Mouse (Mus musculus) mesoderm, embryonic 11.5 days (tissue): Measurements from ENCODE around the gene Phkg2.

ENCODE experiments used
- DNase-seq: peaks from one replicate; pipeline ENCODE4 v3.0.0-alpha.2; 2012; ENCODE audit warnings: low read depth, low spot score

Phkg2 gene

DNA sequence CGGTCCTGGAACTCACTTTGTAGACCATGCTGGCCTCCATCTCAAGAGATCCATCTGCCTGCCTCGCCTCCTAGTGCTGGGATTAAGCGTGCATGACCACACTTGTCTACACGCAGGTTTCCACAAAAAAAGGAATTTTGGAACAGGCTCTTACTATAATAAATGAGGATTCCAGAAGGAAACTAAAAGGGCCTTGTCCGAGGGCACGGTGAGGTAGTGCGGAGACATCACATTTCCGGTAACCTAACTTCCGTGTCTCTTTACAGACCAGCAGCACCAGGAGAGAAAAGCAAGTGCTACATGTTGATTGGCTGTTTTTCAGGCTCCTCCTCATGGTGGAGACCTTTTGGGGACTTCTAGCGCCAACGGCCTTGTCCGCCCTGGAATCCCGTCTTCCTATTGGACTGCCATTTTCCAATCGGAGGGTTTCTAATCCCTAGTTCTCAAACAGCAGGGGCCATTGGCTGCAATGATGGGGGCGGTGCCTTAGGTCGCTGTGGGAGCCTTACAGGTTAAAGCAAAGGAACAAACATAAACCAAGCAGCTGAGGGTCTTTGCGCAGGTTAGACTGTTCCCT is at the start of gene Phkg2:
Phkg2 (plus strand) TSS at position 446 of the 577 bp plus-strand sequence.
- DNase-seq: peak; percentile 97

DNA sequence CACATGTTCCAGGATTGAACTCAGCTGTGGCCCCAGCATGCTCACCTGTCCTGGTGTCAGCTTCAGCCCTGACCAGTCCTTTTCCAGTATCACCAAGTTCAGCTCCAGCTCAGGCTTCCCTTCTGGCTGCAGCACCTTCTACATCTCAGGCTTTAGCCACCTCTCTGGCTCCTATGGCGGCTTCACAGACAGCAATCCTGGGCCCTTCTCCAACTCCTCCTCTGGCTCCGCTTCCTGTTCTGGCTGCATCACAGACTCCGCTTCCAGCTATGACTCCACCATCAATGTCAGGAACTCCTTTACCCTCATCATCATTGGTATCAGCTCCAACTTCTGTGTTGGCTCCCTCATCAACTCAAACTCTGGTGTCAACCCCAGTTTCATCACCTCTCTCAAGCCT is 31.5 kb upstream of the Phkg2 start:
- DNase-seq: no peak

DNA sequence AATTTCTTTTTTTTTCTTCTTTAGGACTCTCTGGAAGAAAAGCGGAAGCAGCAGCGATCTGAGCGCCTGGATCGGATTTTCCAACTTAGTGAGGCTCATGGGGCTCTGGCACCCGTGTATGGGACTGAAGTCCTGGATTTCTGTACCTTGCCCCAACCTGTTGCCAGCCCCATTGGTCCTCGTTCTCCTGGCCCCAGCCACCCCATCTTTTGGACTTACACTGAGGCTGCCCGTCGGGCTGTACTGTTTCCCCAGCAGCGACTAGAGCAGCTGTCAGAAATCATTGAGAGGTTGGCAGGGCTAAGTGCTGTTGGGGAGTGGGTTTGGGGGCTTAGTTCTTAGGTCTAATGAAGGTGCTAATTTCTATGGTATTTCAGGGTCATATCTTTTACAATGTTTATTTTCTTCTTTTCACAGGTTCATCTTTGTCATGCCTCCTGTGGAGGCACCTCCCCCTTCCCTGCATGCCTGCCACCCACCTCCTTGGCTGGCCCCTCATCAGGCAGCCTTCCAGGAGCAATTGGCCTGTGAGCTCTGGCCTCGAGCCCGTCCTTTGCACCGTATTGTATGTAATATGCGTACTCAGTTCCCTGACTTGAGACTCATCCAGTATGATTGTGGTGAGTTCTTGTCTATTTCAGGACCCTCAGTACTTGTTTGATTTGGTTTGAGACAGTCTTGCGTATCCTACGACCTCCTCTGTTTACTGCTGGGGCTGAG is 23.9 kb upstream of the Phkg2 start:
- no peak for DNase-seq

- DNase-seq: no peak
Observed at GRCm38 (mm10) chr7:127551558-127551957, 21.6 kb upstream of the Phkg2 start.

GRCm38 (mm10) chr7:127560580-127560979 is 12.6 kb upstream of the Phkg2 start:
- peak; percentile 3 for DNase-seq

DNA sequence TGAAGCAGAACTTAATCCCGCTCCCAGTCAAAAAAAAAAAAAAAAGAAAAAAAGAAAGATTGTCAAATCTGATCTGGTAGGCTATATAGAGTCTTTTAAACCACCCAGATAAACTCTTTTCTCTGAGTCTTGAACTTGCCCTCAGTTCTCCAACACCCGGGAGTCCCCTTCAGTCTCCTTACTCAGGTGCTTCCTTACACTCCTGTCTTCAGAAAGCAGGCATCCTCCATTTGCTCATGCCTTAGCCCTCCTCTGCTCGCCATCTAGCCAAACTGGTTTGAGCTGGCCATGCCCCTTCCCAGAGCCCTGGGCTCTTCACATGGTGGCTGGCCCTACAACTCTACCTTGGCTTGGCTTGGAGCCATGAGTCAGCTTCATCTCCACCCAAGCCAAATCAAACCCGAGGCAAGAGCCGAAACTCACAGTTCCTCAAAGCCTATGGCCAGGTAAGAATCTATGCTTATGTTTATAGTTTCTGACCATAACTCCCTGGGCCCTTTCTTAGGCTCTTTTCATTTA is 11.7 kb upstream of the Phkg2 start, which contains the start of gene Tmem265:
Tmem265 (plus strand) TSS at position 51 of the 519 bp plus-strand sequence.
- no peak for DNase-seq

DNA sequence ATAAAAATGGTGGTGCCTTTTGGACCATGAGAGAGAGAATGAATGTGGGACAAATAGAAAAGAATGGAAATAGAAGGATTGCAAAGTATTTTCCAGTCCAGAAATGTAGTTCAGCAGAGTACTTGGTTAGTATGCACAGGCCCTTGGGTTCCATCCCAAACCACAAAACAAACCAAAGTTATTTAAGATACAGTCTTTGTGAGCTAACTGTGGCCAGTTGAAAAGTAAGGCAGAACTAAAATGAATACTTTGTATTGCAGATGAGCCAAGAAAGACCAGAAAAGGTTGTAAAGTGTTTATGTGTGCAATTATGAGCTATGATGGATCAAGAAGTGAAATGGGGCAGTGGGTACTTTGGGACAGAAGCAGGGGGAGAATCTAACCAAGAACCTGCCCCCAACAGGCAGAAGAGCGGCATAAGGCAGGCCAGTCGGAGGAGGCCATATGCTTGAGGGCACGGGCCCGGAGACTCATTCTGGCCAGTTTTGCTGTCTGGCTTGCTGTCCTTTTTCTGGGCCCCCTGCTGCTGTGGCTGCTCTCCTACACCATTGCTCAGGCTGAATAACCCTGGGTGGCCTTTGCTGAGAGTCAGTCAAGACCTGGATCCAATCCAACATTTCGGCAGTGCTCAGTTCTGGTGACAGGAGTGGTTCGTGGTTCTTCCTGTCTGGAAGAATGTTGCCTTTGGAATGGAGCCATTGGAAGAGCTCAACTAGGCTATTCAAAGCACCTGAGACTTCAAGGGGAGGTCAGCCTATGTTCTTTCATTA is 8.6 kb upstream of the Phkg2 start:
- DNase-seq: no peak

- DNase-seq: no peak
Observed at GRCm38 (mm10) chr7:127573503-127574008, 416 bp downstream of the Phkg2 start.

DNA sequence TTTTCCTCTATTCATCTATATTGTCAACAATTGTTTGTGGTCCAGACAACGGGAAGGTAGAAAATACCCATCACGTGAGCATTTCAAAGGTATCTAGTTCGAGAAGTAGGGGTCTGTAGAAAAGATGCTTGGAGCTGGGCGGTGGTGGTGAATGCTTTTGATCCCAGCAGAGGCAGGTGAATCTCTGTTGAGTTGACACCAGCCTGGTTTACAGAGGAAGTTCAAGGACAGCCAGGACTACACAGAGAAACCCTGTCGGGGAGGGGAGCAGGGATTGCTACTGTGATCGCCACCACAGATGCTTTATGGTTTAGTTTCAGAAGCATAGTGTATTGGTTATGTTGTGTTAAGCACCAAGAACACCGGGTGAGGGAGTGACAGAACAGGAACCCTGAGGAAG is 975 bp downstream of the Phkg2 start:
- DNase-seq: no peak

GRCm38 (mm10) chr7:127583260-127583659 is 10.1 kb downstream of the Phkg2 start:
- DNase-seq: no peak

- no peak for DNase-seq
Observed at GRCm38 (mm10) chr7:127585031-127585430, 11.9 kb downstream of the Phkg2 start.

GRCm38 (mm10) chr7:127586149-127586548 is 13.0 kb downstream of the Phkg2 start:
- no peak for DNase-seq

DNA sequence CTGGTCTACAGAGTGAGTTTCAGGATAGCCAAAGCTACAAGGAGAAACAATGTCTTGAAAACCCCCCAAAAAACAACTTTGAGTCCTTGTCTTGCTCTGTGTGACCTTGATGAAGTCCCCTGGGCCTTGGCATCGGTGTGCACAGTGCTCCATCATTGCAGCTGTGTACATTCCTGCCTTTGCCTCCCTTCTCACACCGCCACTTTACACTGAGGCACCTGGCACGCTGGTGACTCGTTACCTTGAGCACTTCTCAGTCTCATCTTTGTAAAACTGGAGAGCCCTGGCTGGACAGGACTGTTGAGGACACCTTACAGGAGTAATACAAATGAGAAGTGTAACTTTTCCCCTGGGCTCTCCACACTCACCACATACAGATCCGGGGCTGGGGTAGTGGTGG is 14.1 kb downstream of the Phkg2 start:
- no peak for DNase-seq

DNA sequence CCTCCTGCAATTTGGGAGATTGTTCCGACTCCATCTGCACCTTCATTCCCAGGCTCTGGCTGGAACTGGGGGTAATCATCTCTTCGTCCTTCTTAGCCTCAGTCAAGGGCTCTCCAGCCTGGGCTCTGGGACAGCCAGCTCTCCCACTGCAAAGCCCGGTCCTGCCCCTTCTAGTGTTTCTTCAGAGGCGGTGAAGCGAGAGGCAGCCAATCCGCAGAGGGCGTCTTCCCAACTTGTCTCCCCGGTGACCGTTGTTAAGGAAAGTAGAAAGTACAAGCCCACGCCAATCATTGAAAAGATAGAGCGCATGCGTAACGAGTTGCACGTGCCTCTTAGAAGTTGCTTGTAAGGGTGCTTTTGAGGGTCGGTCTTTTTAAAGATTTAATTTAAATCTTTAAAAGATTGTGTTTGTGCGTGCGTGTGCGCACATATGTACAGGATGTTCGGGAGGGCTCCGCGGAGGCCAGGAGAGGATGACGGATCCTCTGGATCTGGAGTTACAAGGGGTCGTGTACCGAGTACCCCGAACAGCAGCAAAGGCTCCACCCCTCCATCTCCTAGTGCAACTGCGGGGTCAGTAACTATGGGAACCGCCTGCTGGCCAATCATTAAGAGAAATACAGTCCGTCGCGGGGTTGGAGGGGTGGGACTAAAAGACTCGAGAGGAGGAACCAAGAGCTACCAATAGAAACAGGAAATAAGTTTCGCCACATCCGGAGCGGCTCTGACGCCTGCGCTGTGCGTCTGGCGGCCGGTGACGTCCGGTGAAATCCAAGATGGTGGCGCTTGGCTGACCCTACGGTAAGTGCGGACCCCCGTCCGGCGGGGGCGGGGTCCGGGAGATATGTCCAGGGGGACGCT is 15.1 kb downstream of the Phkg2 start, which contains the start of the genes Ccdc189 and Rnf40:
Ccdc189 (minus strand) TSS at position 585 of the 861 bp plus-strand sequence.
Rnf40 (plus strand) TSS at position 757 of the 861 bp plus-strand sequence.
- DNase-seq: peak; percentile 98

DNA sequence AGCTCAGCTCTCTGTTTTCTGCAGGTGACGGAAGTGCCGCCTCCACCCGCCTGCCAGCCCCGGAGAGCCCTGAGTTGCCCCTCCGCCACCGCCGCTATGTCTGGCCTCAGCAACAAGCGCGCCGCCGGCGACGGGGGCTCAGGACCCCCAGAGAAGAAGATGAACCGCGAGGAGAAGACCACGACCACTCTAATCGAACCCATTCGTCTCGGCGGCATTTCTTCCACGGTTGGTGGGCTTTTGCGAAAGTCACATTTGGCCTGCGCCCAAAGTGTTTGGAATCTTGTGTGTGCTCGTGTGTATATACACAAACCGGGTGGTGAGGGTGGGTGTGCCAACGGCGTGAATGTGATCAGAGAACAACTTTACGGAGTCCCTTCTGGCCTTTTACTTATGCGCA is 15.8 kb downstream of the Phkg2 start:
- no peak for DNase-seq

GRCm38 (mm10) chr7:127589637-127590036 is 16.5 kb downstream of the Phkg2 start:
- no peak for DNase-seq

GRCm38 (mm10) chr7:127591108-127591507 is 18.0 kb downstream of the Phkg2 start:
- no peak for DNase-seq

GRCm38 (mm10) chr7:127592575-127592974 is 19.4 kb downstream of the Phkg2 start:
- DNase-seq: no peak

DNA sequence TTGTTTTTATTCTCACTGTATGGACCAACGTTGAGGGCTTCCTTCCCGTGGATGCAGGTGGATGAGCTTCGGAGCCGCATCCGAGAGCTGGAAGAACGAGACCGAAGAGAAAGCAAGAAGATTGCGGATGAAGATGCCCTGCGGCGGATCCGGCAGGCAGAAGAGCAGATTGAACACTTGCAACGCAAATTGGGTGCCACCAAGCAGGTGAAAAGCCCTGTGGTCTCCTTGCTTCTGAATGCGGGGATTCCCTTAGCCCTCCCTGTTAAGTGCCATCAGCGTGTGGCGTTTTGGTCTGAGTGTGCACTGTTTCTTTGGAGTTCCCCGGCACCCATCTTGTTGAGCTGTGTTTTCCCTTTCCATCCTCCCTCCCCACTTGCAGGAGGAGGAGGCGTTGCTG is 23.6 kb downstream of the Phkg2 start:
- DNase-seq: no peak

- DNase-seq: no peak
Observed at GRCm38 (mm10) chr7:127600612-127601011, 27.5 kb downstream of the Phkg2 start.

DNA sequence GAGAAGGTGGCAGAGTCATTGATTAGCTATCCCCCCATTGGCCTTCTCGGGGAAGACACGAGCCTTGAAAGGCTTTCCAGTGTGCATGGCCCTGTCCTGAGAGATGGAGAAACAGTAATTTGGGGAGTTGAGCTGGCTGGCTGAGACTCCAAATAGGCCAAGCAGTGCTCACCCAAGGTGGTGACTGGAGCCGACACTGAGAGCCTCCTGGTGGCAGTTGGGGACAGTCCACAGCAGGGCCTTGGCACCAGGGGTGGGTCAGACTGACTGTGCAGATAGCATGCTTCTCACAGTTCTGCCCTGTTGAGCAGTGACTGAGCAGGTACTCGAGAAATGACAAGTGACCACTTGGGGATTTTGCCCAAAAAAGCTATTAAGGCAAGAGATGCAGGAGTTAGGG is 28.6 kb downstream of the Phkg2 start:
- no peak for DNase-seq
